Mouse (Mus musculus) liver, postnatal 0 days (tissue): Measurements from ENCODE around the gene Gm11634.
"Not testable (repeated sequence)": the region's sequence is repeated elsewhere in the genome, so short reads cannot be mapped to it uniquely, and the experiment has no call there.

ENCODE experiments used
- CTCF ChIP-seq: sonication (generic); IDR thresholded peaks from 2 replicates; pipeline ENCODE4 v1.5.1; 2016; ENCODE audit warnings: antibody characterized with exemption, low read depth
- EP300 ChIP-seq: IDR thresholded peaks from 2 replicates; pipeline ENCODE4 v1.6.1; 2016; ENCODE audit warnings: antibody characterized with exemption, low read depth, mild to moderate bottlenecking

DNA sequence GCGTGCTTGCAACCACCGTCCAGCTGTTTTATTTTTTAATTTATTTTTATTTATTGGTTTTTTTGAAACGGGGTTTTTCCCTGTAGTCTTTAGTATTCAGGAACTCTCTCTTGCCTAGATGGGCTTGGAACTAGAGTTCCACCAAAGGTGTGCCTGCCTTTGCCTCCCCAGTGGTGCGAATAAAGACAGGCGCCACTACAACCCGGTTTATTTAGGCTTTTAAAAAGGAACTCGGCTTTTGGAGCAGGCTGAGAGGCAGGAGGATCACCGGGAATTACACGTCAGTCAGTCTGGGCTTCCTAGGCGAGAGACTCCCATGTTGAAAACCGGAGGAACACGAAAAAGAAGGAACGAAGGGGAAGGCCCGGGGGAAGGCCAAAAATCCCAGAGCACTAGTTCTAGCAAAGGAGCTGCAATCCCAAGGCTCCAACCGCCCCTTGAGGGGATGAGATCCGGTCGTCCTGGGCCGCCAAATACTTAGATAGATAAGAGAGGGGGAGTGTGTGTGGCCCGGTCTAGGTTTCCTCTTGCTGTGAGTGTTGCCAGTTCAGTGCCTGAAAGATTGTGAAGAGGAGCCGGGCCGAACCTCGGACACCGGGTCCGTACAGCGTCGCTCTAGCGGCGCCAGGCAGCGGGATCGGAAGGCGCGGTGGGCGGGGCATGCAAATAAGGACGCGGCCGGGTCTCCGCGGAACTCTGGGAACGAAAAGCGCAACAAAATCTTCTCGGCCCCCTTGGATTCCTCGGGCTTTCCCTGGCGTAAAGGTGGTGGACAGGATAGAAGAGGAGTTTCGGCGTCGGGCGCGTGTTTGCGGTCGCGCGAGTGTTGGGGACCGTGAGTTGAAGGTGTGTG lies 42.0 kb upstream of the Gm11634 start:
- TF ChIP-seq EP300, CTCF: not testable (repeated sequence)
